16 mouse cellular contexts compared by ENCODE assay signal in the genomic region with DNA sequence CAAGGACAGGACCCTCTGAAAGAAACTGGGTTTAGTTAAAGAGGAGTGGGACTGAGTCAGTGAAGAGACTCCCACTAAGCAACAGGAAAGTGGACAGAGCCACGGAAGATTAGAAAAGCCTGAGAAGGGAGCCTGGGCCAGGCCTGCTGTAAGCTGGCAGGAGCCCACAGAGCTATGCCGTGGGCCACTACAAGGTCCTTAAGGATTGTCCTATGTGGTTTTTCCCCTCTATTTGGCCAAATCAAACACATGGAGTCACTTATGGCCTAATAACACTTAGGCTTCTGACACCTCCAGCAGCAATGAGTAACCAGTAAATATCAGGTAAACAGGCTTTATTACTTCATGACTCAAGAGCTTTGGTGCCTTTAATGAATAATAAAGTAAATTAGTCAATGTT.
"Had no signal": no experiment of that assay in that cellular context is flagged by ENCODE, and none has a peak within 500 bp of the region (broad histone marks: within the 10 kb centered on the region; RNA-seq: fewer than 3 reads in every experiment).

No protein-coding gene starts in this region.

- H3K9me3 ChIP-seq: kidney, embryonic 15.5 days; liver, embryonic 15.5 days; lung, embryonic 15.5 days; midbrain, embryonic 13.5 days; neural tube, embryonic 15.5 days had no signal

- H3K27me3 ChIP-seq: kidney, embryonic 15.5 days; liver, embryonic 15.5 days; lung, embryonic 15.5 days; midbrain, embryonic 13.5 days; neural tube, embryonic 15.5 days had no signal

- DNase-seq: kidney, adult 2 months; kidney, postnatal 14 days; layer of hippocampus, adult 9-11 months; layer of hippocampus, postnatal 36 days; liver; right cerebral cortex, postnatal 4 days; spleen, adult 18-20 months; thymus, adult 18-20 months; thymus, postnatal 25 days had no signal

- H3K4me1 ChIP-seq: liver, embryonic 15.5 days had no signal

- H3K36me3 ChIP-seq: kidney, embryonic 15.5 days; liver, embryonic 15.5 days; lung, embryonic 15.5 days; midbrain, embryonic 13.5 days; neural tube, embryonic 15.5 days had no signal

- H3K4me2 ChIP-seq: kidney, embryonic 15.5 days; liver, embryonic 15.5 days; lung, embryonic 15.5 days; midbrain, embryonic 13.5 days; neural tube, embryonic 15.5 days had no signal

- H3K9ac ChIP-seq: kidney, embryonic 15.5 days; liver, embryonic 15.5 days; lung, embryonic 15.5 days; midbrain, embryonic 13.5 days; neural tube, embryonic 15.5 days had no signal

- H3K4me3 ChIP-seq: kidney, embryonic 15.5 days; liver, embryonic 15.5 days; lung, embryonic 15.5 days; midbrain, embryonic 13.5 days; myocyte; neural tube, embryonic 15.5 days had no signal

- ATAC-seq: intestine, embryonic 16.5 days; midbrain, embryonic 13.5 days had no signal

- H3K27ac ChIP-seq: kidney, embryonic 15.5 days; liver, embryonic 15.5 days; lung, embryonic 15.5 days; midbrain, embryonic 13.5 days; neural tube, embryonic 15.5 days had no signal
